Mouse (Mus musculus) heart, embryonic 16.5 days (tissue): ENCODE measurements around the gene Gm10961. TPM values are rescaled to one million over a fixed set of nuclear protein-coding genes. Genes with fewer than 3 reads are reported as not detected.

Experiments used
- ATAC-seq: fragments of 200-750 bp; cut with Nextera tagmentation; replicated peaks from 2 replicates; pipeline ENCODE4 v1.8.0; 2017; ENCODE audit warnings: moderate number of reproducible peaks; ENCODE audit not compliant: insufficient read depth, low FRiP score; ENCODE audit errors: extremely low read depth
- H3K27ac ChIP-seq: fragments of 300-500 bp; sonication (generic); 2 replicates; pipeline ENCODE4 v1.5.1; 2014; ENCODE audit warnings: mild to moderate bottlenecking, low read length, control low read depth, moderate library complexity
- H3K27me3 ChIP-seq: fragments of 300-500 bp; sonication (generic); 2 replicates; pipeline ENCODE4 v1.6.1; 2014; ENCODE audit warnings: low read length, mixed read lengths; ENCODE audit not compliant: control insufficient read depth, insufficient read depth
- H3K36me3 ChIP-seq: fragments of 300-500 bp; sonication (generic); 2 replicates; pipeline ENCODE4 v1.6.1; 2014; ENCODE audit not compliant: control insufficient read depth, insufficient read depth
- H3K4me1 ChIP-seq: fragments of 300-500 bp; sonication (generic); 2 replicates; pipeline ENCODE4 v1.6.1; 2014; ENCODE audit warnings: low read length, mixed read lengths; ENCODE audit not compliant: control insufficient read depth, insufficient read depth
- H3K4me2 ChIP-seq: fragments of 300-500 bp; sonication (generic); 2 replicates; pipeline ENCODE4 v1.6.1; 2014; ENCODE audit warnings: low read depth, mild to moderate bottlenecking, control low read depth, low read length
- H3K4me3 ChIP-seq: fragments of 300-500 bp; sonication (generic); 2 replicates; pipeline ENCODE4 v1.5.1; 2014; ENCODE audit warnings: mild to moderate bottlenecking, control low read depth, low read length
- H3K9ac ChIP-seq: fragments of 300-500 bp; sonication (generic); 2 replicates; pipeline ENCODE4 v1.6.1; 2014; ENCODE audit warnings: low read length, control low read depth
- H3K9me3 ChIP-seq: fragments of 300-500 bp; sonication (generic); replicated peaks from 2 replicates; pipeline ENCODE4 v1.6.1; 2016; ENCODE audit warnings: low read length; ENCODE audit not compliant: control insufficient read depth
- WGBS: fragments of 180-500 bp; shearing (Covaris S2); extraction: QIAGEN DNeasy Blood & Tissue Kit; methylation state at CpG from one replicate; pipeline ENCODE4 v1.1.7; 2014; 5-methylcytosine and 5-hydroxymethylcytosine counted together
- polyA plus RNA-seq: library from polyadenylated mRNA; unstranded; fragments of >200 nt; fragmentation: Nextera tagmentation; extraction: Ambion mirVana; gene quantifications from 2 replicates; pipeline ENCODE4 v1.2.1, GENCODE M21; 2015

Gene Gm10961
- polyA plus RNA-seq, 1 experiment from 2014 or later = not detected

DNA sequence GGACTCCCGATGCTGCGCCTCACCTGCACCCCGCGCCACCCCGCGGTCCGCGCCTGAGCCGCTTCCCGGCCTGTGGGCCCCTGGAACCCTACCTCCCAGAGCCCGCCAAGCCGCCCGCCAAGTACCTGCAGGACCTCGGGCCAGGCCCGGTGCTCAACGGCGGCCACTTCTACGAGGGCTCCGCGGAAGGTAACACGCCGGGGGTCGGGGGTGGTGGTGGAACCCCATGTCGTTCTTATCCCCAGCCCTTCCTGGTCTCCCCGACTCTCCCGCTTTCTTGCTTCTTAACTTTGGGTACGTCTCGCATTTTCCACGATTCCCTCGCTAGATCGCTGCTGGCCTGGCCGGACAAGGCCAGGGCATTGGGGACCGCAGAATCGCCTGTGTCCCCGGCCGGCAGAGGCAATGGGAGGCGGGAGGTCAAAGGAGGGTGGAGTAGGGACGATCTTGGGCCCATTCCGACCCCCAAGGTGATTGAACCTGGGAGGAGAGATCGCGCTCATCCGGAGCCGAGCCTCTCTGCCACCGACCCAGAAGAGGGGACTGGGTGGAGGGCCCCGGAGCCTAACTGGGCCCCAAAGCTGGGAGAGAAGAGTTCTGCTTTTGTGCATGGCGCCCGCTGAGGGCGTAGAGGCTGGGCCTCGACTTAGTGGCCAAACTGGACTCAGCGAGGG is 35.7 kb upstream of the Gm10961 start:
- Histone ChIP-seq H3K4me3 (peak overlapping the region; percentile 48), H3K4me2 (peak overlapping the region; percentile 66), H3K27ac (no peak overlapping the region), H3K9ac (peak overlapping the region; percentile 20), H3K36me3 (no peaks in the 10 kb centered on the region), H3K4me1 (peaks cover 14% of the 10 kb centered on the region), H3K9me3 (no peaks in the 10 kb centered on the region), H3K27me3 (peaks cover 82% of the 10 kb centered on the region)
- 0 out of 2 replicates have a peak, but pooled peaks have one; percentile 17 for ATAC-seq
- WGBS = 1% methylated on average over 50 of the region's 50 CpGs

DNA sequence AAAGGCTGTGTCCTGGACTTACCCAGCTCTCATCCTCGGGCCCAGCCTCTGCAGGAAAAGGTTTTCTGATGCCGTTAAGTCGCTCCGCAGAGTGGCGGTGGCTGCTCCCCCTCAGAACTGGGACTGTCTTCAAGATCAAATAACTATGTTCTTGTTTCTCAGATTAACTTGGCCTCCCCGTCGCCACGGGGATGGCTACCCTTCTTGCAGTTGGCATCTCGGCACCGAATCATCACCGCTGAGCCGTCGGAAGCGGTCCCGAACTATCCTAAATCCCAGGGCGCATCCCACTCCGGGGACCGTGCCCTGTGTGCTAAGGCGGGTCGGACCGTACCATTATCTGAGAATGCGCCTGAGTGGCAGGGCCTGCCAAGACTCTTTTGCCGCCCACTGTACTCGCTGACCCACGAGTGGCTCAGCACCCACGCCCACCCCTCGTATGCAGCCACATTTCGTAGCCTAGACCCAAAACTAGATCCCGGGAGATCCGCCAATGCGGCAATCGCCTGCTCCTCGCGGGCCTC is 35.1 kb upstream of the Gm10961 start:
- H3K36me3 ChIP-seq = no peaks in the 10 kb centered on the region
- peaks cover 14% of the 10 kb centered on the region for H3K4me1 ChIP-seq
- ATAC-seq = no peak
- H3K9me3 ChIP-seq = no peaks in the 10 kb centered on the region
- peaks cover 85% of the 10 kb centered on the region for H3K27me3 ChIP-seq
- no peak overlapping the region for H3K9ac ChIP-seq
- H3K4me3 ChIP-seq = peak overlapping the region; percentile 48
- WGBS = under 1% methylated on average over 34 of the region's 34 CpGs
- no peak overlapping the region for H3K4me2 ChIP-seq
- H3K27ac ChIP-seq = no peak overlapping the region

DNA sequence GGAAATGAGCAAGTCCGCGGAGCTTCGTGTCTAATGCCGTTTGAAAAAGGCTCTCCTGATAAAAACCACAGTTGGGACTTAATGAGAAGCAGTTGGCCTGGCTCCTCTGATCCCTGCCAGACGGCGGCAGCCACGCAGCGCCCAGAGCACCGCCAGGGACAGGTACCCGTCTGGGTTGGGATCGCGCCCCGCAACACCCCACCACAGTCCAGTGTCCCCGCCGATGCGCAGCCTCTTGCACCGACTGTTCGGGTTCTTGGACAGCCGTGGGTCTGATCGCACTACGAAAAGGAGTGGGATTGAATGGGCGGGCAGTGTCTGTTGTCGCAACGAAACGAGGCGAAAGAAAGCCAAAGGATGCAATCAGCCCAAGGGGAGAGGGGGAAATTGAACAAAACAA is 34.6 kb upstream of the Gm10961 start:
- Histone ChIP-seq H3K36me3 (no peaks in the 10 kb centered on the region), H3K27ac (no peak overlapping the region), H3K9ac (no peak overlapping the region), H3K27me3 (peaks cover 86% of the 10 kb centered on the region), H3K9me3 (no peaks in the 10 kb centered on the region), H3K4me3 (no peak overlapping the region; the same call in 1 of the 2 replicates), H3K4me2 (no peak overlapping the region), H3K4me1 (peaks cover 14% of the 10 kb centered on the region)
- WGBS = under 1% methylated on average over 26 of the region's 26 CpGs
- no peak for ATAC-seq

DNA sequence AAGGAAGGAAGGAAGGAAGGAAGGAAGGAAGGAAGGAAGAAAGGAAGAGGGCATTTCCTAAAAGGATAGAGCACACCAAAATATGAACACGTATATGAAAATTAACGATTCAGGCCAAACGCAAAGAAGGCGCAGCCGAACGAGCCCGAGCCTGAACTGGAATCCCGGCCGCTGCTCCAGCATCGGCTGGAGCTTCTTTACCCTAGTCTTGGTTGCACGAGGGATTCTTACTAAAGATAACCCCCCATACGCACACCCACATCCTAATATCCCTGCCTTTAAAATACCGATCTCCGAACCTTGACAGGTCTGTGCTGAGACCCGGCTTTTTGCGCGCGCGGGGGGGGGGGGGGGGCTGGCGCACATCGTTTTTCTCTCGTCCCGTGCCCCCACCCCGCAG is 34.0 kb upstream of the Gm10961 start:
- H3K4me2 ChIP-seq = no peak overlapping the region
- no peak overlapping the region for H3K4me3 ChIP-seq
- 5% methylated on average over 22 of the region's 24 CpGs for WGBS
- H3K9me3 ChIP-seq = no peaks in the 10 kb centered on the region
- H3K27me3 ChIP-seq = peaks cover 88% of the 10 kb centered on the region
- H3K4me1 ChIP-seq = peaks cover 14% of the 10 kb centered on the region
- ATAC-seq = no peak
- H3K36me3 ChIP-seq = no peaks in the 10 kb centered on the region
- no peak overlapping the region for H3K9ac ChIP-seq
- no peak overlapping the region for H3K27ac ChIP-seq

DNA sequence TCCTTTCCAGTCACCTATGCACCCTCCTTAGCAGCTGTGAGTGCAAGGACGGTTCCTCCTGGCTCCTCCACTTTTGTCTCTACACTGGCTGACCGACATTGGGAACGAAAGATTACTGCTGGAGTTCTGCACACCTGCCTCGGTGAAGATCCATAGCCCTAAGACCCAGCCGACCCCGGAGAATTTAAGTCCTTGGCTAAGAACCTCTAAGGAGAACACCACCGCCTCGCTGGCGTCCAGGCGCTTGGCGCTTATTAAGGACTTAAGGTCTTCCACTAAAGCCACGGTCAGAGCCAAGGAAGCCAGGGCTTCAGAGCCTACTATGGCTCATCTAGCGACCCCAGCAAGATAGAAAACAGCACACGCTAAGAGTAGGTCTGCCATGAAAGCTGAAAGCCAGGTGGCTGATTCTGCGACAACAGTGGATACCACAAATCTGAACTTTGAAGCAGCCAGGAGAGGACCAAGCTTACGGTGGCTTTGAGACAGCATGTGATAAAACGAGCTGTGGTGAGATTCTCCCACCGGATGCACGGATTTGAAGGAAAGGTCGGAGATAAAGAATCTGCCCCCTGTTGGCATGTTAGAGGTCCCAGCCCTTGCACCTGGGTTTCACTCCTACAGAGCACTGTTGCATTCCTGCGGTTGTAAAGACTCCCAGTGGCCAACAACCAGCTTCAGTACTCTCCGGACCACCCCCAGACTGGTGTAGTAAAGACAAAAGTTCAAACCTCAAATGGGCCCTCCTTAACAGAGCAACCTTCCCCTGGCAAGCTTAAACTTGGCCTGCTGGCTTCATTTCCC is 33.3 kb upstream of the Gm10961 start:
- ATAC-seq = no peak
- H3K4me3 ChIP-seq = no peak overlapping the region
- peaks cover 14% of the 10 kb centered on the region for H3K4me1 ChIP-seq
- no peak overlapping the region for H3K27ac ChIP-seq
- no peaks in the 10 kb centered on the region for H3K9me3 ChIP-seq
- H3K27me3 ChIP-seq = peaks cover 81% of the 10 kb centered on the region
- H3K9ac ChIP-seq = no peak overlapping the region
- H3K4me2 ChIP-seq = no peak overlapping the region
- 15% methylated on average over 22 of the region's 22 CpGs for WGBS
- no peaks in the 10 kb centered on the region for H3K36me3 ChIP-seq

DNA sequence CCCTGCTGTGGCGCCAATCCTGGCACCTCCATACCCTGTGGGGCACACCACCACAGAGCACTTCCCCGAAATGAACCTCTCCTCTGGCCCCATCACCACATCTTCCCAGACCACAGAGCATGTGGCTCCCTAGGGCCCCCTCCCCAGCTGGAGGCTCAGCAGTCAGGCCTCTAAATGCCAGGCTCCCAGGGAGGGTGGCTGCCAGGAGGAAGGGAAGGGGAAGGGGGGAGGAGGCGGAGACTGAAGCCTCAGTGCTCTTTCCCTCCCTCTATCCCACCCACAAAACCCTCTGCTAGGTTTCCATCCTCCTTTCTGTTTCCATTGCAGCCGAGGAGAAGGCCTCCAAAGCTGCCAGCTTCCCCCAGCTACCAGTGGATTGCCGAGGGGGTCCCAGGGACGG is 31.0 kb upstream of the Gm10961 start:
- H3K4me1 ChIP-seq = peaks cover 9% of the 10 kb centered on the region
- H3K36me3 ChIP-seq = no peaks in the 10 kb centered on the region
- H3K9ac ChIP-seq = no peak overlapping the region
- no peak for ATAC-seq
- peaks cover 58% of the 10 kb centered on the region for H3K27me3 ChIP-seq
- no peak overlapping the region for H3K27ac ChIP-seq
- 54% methylated on average over 6 of the region's 6 CpGs for WGBS
- H3K9me3 ChIP-seq = no peaks in the 10 kb centered on the region
- no peak overlapping the region for H3K4me2 ChIP-seq
- no peak overlapping the region for H3K4me3 ChIP-seq

DNA sequence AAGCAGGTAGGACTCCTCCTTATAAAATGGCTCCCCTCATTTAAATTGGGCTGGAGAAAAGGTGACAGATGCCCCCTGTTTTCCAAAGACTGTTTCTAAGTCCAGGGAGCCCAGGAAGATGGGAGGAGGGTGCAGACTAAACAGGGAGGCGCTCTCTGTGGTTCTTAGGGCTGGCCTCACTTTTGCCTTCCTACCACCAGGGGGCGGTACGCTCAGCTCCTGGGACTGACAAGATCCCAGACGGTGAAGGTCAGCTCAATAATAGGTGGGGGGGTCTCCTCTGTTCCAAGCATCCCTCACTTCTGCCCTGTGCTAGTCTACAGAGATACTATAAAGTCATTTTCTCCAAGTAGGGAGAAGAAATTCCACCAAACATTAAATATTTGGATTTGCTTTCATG is 25.8 kb upstream of the Gm10961 start:
- WGBS = 7% methylated on average over 4 of the region's 4 CpGs
- no peak for ATAC-seq

DNA sequence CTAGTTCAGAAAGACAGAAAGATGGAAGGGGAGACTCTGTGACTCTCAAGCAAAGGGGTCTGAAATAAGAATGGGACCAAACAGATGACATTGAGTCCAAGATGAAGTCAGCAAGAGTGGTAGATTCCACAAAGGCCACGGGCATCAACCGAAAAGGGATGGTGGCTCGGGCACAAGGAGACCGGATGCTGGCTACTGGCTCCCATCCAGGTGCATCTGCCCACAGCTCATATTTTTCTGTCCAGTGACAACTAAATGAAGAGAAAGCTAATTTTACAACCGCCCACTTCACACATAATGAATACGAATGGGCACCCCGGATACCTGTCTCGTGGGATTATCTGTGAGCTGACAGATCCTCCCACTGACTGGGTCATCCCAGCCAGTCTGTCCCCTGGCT is 23.9 kb upstream of the Gm10961 start:
- Histone ChIP-seq H3K4me3 (no peak overlapping the region), H3K4me2 (no peak overlapping the region), H3K9me3 (no peaks in the 10 kb centered on the region), H3K27me3 (no peaks in the 10 kb centered on the region), H3K4me1 (peaks cover 12% of the 10 kb centered on the region), H3K36me3 (peaks cover 3% of the 10 kb centered on the region; the same call in 1 of the 2 replicates), H3K9ac (no peak overlapping the region), H3K27ac (no peak overlapping the region)
- ATAC-seq = no peak
- WGBS = 84% methylated on average over 8 of the region's 8 CpGs

More for the DNA sequence above, 25.8 kb upstream of the Gm10961 start:
- H3K27ac ChIP-seq = no peak overlapping the region
- H3K9ac ChIP-seq = no peak overlapping the region
- no peaks in the 10 kb centered on the region for H3K9me3 ChIP-seq
- H3K4me1 ChIP-seq = no peaks in the 10 kb centered on the region
- H3K4me3 ChIP-seq = no peak overlapping the region
- no peak overlapping the region for H3K4me2 ChIP-seq
- H3K27me3 ChIP-seq = peaks cover 12% of the 10 kb centered on the region
- H3K36me3 ChIP-seq = no peaks in the 10 kb centered on the region

DNA sequence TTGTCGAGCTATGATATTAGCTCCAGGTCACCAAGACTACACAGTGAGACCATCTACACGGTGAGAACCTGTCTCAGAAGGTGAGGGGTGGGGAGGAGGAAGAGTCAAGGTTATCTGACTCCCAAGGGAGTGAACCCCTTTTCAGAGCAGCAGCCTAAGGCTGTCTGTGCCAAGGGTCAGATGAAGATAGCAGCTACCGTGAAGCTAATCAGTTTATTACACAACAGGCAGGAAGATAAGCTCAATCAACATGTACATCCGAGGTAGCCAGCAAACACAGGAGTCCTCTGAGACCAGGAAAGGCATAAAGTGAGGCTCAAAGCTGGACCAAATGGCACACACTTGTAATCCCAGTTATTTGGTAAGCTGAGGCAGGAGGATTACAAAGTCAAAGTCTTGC is 22.3 kb upstream of the Gm10961 start:
- H3K27ac ChIP-seq = no peak overlapping the region
- no peak overlapping the region for H3K9ac ChIP-seq
- H3K4me2 ChIP-seq = no peak overlapping the region
- no peak for ATAC-seq
- no peaks in the 10 kb centered on the region for H3K27me3 ChIP-seq
- peaks cover 16% of the 10 kb centered on the region for H3K36me3 ChIP-seq
- no peak overlapping the region for H3K4me3 ChIP-seq
- H3K9me3 ChIP-seq = no peaks in the 10 kb centered on the region
- WGBS = 41% methylated on average over 4 of the region's 4 CpGs
- H3K4me1 ChIP-seq = peaks cover 12% of the 10 kb centered on the region
